Mouse (Mus musculus) thymus, postnatal 10 days (tissue): ENCODE measurements around the gene Arhgef19.

Experiments
- DNase-seq, 2 experiments: peaks; one replicate each; pipeline ENCODE4 v3.0.0; 2021; ENCODE audit warnings: low spot score in 2 of 2

The Arhgef19 gene

DNA sequence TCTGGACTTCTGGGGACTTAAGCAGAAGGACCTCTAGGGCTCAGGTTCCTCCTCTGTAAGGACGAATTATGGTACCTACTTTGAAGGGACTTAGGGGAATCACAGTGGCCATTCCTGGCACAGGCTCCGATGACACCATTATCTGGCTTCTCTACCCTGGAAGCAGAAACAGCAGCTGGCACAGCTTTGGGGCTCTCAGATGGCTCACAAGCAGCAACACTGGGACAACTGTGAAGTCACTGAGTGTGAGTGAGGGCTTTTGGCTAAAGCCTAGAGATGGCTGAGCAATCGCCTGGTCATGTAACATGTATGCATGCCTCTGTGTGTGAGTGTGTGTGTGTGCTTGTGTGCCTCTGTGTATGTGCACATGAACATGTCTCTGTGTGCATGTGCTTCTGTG, 2.4 kb upstream of the Arhgef19 start:
- no peak for DNase-seq

- DNase-seq = no peak
Observed at GRCm38 (mm10) chr4:141238492-141239387, 559 bp upstream of the Arhgef19 start.

DNA sequence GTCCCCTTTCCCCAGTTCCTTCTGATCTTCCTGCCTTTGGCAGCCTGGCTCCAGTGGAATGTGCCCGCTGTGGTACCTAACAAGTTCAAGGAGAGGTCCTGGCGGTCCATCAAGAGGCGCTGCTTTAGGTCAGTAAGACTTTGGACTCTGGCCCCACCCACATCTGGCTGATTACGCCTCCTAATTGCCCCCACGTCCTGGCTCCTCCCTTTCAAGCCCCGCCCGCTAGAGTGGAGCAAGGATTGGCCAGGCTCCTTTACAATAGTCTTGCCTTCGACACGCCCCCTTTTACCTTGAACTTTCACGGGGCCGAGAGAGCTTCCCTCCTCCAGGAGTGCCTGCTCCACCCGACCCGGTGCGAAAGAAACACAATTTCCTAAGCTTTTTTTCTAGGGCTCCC, 1.3 kb downstream of the Arhgef19 start:
- DNase-seq = no peak

GRCm38 (mm10) chr4:141241861-141242260, 2.6 kb downstream of the Arhgef19 start:
- DNase-seq = no peak

DNA sequence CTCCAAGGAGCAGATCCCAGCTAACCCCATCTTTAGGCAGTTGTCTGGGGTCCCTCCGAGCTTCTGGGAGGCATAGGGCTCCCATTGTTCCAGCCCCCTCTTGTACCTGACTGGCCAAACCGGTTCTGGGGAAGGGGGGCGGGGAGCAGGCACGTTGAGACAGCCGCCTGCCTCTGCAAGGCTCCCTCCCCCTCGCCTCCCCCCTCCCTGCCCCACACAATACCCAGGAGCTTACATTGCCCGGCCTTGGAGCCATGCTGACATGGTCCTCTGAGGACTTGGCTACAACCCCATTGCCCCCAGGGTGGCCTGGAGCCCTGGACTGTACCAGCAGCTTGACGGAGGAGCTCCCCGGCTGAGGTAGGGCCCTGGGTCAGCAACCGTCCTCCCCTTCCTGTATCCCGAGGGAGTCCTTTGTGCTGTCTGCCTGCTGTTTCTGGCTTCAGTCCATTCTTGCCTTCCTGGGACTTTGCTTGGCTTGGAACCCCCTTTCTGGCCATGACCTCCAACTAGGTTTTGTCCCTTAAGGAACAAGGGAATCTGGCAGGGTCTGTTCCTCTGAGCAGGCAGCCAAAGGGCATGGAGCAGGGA, 3.4 kb downstream of the Arhgef19 start:
- no peak for DNase-seq

DNA sequence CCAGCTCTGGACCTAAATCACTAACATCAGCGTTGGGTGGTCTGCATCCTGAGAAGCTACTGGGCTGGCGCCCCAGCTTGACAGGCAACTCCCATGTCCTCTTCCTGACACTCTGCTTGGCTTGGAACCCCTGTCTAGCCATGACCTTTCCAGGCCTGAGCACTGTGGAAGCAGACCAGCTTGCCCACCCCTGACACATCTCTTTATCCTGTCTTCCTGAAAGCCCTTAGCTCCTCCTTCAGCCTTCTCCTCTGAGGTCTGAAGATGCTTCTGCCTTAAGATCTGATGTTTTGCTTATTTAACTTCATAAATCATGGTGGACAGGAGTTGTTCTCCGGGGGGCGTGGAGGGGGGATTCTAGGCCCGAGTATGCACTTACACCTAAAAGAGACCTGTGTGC, 4.3 kb downstream of the Arhgef19 start:
- DNase-seq = no peak

GRCm38 (mm10) chr4:141244401-141244800, 5.1 kb downstream of the Arhgef19 start:
- DNase-seq = no peak

- no peak for DNase-seq
Observed at GRCm38 (mm10) chr4:141244931-141245425, 5.7 kb downstream of the Arhgef19 start.

DNA sequence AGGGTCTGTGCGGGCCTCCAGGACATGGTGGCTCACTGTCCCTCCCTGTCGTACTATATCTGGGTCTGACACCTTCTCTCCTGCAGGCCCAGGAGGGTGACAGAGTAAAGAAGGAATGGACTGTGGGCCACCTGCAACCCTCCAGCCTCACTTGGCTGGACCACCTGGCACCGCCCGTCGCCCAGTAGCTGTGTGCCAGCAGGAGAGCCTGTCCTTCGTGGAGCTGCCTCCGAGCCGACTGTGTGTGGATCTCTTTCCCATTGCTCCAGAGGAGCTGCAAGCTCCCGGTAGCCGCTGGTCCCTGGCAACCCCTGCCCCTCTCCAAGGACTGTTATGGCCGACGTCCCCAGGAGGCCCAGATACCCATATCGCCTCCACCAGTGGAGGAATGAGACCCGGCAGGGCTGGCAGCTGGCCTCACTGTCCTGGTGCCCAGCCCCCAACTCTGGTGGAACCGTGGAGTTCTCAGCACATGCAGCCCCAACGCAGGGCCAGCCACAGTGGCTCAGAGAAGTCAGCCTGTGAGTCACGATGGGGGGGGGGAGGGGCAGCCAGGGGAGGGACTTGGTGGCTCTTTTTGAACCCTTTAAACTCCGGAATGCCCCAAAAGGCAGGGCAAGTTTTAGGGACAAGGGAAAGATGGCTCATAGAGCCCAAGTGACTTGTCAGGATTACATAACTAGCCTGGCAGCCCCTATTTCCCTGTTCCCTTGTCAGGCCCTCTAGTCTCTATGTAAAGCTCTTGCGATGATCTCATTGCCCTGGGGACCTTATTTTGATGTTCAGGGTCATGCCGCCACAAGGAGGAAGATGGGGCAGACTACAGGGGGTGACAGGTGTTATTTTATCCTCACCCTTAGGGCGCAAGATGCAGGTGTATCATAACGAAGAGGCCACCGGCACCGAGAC, 7.0 kb downstream of the Arhgef19 start:
- DNase-seq = no peak

DNA sequence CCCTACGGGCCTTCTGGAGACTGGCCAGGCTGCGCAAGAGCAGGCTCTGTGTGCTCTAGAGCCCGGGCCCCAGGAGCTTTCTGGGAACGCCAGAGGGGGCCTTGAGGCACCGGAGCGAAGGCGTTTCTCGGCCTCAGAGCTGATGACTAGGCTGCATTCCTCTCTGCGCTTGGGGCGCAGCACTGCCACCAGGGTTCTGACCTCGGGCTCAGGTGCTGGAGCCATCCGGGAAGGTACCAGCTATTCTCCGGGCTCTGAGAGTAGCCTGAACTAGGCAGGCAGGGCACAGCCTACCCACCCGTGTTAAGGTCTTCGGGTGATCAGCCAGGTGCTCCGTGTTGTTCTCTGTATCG, 7.7 kb downstream of the Arhgef19 start:
- DNase-seq = no peak

DNA sequence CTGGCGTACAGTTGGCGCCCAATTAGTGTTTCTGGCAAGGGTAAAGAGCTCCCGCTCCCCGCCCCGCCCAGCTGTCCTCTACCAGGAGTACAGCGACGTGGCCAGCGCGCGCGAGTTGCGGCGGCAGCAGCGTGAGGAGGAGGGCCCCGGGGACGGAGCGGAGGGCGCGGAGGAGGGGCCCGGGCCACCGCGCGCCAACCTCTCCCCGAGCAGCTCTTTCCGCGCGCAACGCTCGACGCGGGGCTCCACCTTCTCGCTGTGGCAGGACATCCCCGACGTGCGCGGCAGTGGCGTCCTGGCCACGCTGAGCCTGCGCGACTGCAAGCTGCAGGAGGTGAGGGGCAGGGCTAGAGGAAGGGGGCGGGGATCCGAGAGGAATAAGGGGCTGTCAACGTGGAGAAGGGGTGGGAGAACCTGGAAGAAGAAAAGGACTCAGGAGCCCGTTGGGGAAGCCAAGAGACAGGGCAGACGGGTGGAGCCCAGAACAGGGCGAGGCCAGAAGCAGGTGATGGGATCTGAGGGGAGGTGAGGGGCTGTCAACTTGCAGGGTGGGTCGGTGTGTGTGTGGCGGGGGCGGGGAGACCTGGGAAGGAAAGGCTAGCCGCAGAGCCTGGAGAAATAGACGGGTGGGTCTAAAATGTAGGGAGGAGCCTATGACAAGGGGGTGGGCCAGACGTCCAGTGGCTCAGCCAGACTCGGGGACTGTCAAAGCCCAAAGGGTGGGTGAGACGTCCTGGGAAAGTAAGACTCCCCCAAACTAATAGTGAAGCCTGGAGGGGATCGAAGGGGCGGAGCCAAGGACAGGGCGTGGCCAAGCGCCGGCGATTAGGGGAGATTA, 8.7 kb downstream of the Arhgef19 start:
- DNase-seq = no peak

GRCm38 (mm10) chr4:141248614-141248978, 9.3 kb downstream of the Arhgef19 start:
- DNase-seq = no peak

GRCm38 (mm10) chr4:141249383-141249782, 10.1 kb downstream of the Arhgef19 start:
- no peak for DNase-seq

DNA sequence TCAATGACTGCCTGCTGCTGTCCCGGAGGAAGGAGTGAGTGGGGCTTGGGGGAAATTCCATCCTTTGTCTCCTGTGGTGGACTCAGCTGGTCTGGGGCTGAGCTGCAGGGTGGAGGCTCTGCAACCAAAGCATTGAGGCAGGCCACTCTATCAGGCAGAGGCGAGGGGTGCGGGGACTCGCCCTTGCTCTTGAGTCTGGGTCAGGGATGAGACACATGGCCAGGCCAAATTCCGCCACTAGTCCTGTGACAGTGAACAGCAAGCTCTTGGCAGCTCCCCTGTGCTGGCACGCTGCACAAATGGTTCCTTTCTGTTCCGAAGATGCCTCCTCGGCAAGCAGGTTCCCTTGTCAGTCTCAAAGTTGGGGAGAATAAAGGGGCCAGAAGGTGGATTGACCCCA, 11.8 kb downstream of the Arhgef19 start:
- DNase-seq = no peak

DNA sequence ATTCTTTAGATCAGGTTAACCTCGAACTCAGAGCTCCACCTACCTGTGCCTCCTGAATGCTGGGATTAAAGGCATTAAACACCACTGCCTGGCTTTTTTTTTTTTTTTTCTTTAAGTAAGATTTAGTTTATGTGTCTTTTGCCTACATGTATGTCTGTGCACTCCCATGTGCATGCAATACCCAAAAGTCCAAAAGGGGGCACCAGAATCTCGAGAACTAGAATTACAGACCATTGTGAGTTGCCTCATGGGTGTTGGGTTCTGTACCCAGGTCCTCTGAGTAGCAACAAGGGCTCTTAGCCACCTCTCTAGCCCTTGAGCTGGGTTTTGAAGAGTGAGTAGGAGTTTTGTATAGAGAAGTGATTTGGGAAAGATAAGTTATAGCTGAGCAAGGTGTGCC, 13.3 kb downstream of the Arhgef19 start:
- no peak for DNase-seq

GRCm38 (mm10) chr4:141254234-141254633, 14.9 kb downstream of the Arhgef19 start:
- no peak for DNase-seq

DNA sequence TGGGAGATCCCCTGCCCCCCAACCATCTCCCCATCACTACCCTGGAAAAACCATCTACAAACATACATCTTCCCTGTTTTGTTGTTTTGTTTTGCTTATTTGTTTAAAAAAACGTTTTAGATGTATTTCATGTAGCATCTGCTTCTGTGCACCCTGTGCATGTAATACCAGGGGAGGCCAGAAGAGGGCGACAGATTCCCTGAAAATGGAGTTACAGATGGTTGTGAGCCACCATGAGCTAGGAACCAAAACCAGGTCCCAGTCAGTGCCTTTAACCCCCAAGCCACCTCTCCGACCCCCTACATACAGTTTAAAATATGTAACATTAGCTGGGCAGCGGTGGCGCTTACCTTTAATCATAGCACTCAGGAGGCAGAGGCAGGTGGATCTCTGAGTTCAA, 18.1 kb downstream of the Arhgef19 start:
- DNase-seq = no peak

- DNase-seq = no peak
Observed at GRCm38 (mm10) chr4:141259413-141259812, 20.1 kb downstream of the Arhgef19 start.

DNA sequence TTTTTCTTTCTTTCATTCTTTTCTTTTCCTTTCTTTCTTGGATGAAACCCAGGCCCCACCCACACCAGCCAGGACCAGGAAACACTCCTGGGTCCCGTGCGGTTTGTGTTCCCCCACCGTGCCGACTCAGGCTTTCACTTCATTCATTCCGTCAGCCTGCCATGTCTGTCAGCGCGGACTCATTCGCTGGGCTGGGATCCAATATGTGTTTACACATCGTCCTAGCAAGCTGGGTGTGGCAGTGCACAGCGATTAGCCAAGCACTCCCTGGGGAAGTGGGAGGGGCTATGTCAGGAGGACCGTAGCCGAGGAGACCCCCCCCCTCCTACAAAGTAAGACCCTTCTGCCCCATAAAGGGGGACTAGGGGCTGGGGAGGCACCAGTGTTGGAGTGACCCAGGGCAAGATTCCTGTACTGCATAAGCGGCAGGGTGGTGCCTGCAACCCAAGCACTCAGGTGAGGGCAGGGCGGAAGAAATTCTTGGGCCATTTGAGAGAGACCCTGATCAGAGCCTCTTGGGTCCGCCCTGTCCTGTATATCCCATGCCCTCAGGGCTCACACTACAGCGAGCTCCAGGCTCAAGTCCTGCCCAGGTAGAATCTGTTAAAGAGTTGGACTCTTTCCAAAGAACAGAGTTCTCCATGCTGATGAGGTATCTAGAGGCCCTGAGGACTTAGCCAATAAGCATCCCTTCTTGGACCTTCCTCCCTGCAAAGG, 20.9 kb downstream of the Arhgef19 start:
- no peak for DNase-seq

GRCm38 (mm10) chr4:141262906-141263637, 23.8 kb downstream of the Arhgef19 start:
- DNase-seq = no peak
